Mouse (Mus musculus) embryonic facial prominence, embryonic 10.5 days (tissue): ENCODE data around the gene Actrt2. TPM values are rescaled to one million over a fixed set of nuclear protein-coding genes. Genes with fewer than 3 reads are reported as not detected.

Experiments
- DNase-seq: peaks from one replicate; pipeline ENCODE4 v3.0.0-alpha.2; 2017; ENCODE audit warnings: low spot score
- H3K27ac ChIP-seq: fragments of 300-500 bp; sonication (generic); replicated peaks from 2 replicates; pipeline ENCODE4 v1.5.1; 2016; ENCODE audit warnings: mild to moderate bottlenecking
- H3K27me3 ChIP-seq: fragments of 300-500 bp; sonication (generic); replicated peaks from 2 replicates; pipeline ENCODE4 v1.6.1; 2016; ENCODE audit warnings: low read depth, mild to moderate bottlenecking; ENCODE audit not compliant: poor library complexity, severe bottlenecking
- H3K36me3 ChIP-seq: fragments of 300-500 bp; sonication (generic); replicated peaks from 2 replicates; pipeline ENCODE4 v1.6.1; 2016; ENCODE audit warnings: mild to moderate bottlenecking, moderate library complexity
- H3K4me1 ChIP-seq: fragments of 300-500 bp; sonication (generic); 2 replicates; pipeline ENCODE4 v1.6.1; 2016
- H3K4me3 ChIP-seq: fragments of 300-500 bp; sonication (generic); 2 replicates; pipeline ENCODE4 v1.5.1; 2016; ENCODE audit warnings: mild to moderate bottlenecking, moderate library complexity
- H3K9me3 ChIP-seq: fragments of 300-500 bp; sonication (generic); 2 replicates; pipeline ENCODE4 v1.6.1; 2016; ENCODE audit warnings: mild to moderate bottlenecking
- WGBS: fragments of 180-500 bp; shearing (Covaris S2); methylation state at CpG from one replicate; pipeline ENCODE4 v1.1.7; 2016; 5-methylcytosine and 5-hydroxymethylcytosine counted together
- polyA plus RNA-seq: library from polyadenylated mRNA; unstranded; fragments of >200 nt; fragmentation: Nextera tagmentation; extraction: Ambion mirVana; gene quantifications from 2 replicates; pipeline ENCODE4 v1.2.1, GENCODE M21; 2016

Actrt2 gene
- polyA plus RNA-seq, 1 experiment from 2014 or later: not detected

GRCm38 (mm10) chr4:154674966-154675365 is 7.3 kb upstream of the Actrt2 start:
- H3K27ac ChIP-seq: no peak overlapping the region
- peaks cover 31% of the 10 kb centered on the region for H3K4me1 ChIP-seq

DNA sequence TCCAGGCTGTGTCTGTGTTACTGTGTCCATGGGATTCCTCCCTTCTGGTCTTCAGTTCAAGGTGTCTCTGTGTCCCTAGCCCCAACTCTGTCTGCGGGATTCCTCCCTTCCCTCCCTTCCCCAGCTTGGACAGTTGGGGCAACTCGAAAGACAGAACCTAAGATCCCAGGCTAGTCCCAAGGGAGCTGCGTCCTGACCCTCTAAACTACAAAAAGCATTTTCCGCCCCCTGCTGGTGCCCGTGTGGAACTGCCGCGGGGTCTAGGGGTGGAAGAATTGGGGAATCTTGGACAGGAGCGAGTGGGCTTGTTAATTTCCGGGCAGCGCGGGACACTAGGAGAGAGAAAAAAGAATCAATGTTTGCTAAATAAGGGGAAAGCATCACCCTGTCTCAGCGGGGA is 6.9 kb upstream of the Actrt2 start:
- no peak overlapping the region for H3K27ac ChIP-seq
- peaks cover 31% of the 10 kb centered on the region for H3K4me1 ChIP-seq
- peak; percentile 82 for DNase-seq
- H3K4me3 ChIP-seq: peak overlapping the region; percentile 6; the same call in 1 of the 2 replicates
- H3K27me3 ChIP-seq: peaks cover 76% of the 10 kb centered on the region
- H3K36me3 ChIP-seq: no peaks in the 10 kb centered on the region
- no peaks in the 10 kb centered on the region for H3K9me3 ChIP-seq
- WGBS: under 1% methylated on average over 12 of the region's 12 CpGs

More at GRCm38 (mm10) chr4:154674966-154675365, 7.3 kb upstream of the Actrt2 start:
- peaks cover 73% of the 10 kb centered on the region for H3K27me3 ChIP-seq
- WGBS: 44% methylated on average over 15 of the region's 15 CpGs
- H3K9me3 ChIP-seq: no peaks in the 10 kb centered on the region
- peak overlapping the region; percentile 6; the same call in 1 of the 2 replicates for H3K4me3 ChIP-seq
- no peaks in the 10 kb centered on the region for H3K36me3 ChIP-seq
- no peak for DNase-seq

- 66% methylated on average over 4 of the region's 4 CpGs for WGBS
- no peak for DNase-seq
- Histone ChIP-seq H3K4me3 (no peak overlapping the region), H3K9me3 (no peaks in the 10 kb centered on the region), H3K36me3 (no peaks in the 10 kb centered on the region), H3K27ac (no peak overlapping the region), H3K4me1 (peaks cover 31% of the 10 kb centered on the region), H3K27me3 (peaks cover 76% of the 10 kb centered on the region)
Observed at GRCm38 (mm10) chr4:154673986-154674385, 6.3 kb upstream of the Actrt2 start.

DNA sequence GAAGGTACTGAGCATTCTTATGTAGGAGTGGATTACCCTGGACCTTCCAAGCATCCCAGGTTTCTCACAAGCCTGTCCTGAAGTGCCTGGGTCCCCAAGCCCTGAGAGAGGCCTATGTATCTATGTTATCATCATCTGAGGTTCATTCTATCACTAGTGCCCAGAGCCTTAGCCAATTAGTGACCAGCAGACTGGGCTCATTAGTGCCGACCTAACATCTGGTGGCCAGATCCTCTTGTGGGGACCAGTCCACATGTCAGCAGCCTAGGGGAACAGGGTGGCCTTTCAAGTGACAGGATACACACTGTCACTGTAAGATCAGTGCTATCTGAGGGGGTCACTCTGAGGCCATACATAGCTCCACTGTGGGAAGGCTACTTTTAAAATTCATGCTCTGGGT is 4.4 kb upstream of the Actrt2 start:
- WGBS: 33% methylated on average over 1 of the region's 1 CpGs
- Histone ChIP-seq H3K4me3 (no peak overlapping the region), H3K36me3 (no peaks in the 10 kb centered on the region), H3K9me3 (no peaks in the 10 kb centered on the region), H3K27me3 (peaks cover 69% of the 10 kb centered on the region), H3K4me1 (peaks cover 31% of the 10 kb centered on the region), H3K27ac (no peak overlapping the region)
- DNase-seq: no peak

DNA sequence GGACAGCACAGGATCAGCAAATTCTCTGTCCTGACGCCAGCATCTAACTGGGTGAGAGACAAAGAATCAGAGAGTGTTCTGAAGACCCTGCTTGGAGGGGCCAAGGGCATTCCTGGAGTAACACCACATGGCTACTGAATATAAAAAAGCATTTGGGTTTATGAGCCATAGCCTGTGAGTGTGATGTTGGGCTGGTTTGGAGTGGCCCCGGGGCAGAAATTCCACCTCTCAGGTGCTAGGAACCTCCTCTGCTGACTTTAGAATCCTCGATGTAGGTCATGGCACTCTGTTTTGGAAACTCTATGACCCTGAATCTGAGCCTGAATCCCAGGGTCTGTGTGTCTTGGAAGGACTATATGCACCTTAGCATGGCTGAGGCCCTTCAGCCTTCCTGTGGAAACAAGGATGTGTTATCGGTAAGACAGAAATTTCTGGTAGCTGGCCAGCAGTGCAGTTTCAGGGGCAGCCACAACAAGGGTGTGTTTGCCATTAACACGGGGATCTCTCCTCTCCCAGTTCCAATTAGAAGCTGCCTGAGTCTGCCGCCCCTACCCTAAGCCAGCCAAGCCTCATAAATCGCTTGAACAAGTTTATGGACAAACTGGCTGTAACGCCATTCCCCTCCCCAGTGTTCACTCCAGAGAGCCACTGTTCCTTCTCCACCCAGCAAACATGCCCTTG is 3.7 kb upstream of the Actrt2 start:
- 66% methylated on average over 8 of the region's 8 CpGs for WGBS
- Histone ChIP-seq H3K27ac (peak overlapping the region; percentile 24; the same call in 1 of the 2 replicates), H3K27me3 (peaks cover 71% of the 10 kb centered on the region), H3K9me3 (no peaks in the 10 kb centered on the region), H3K4me1 (peaks cover 31% of the 10 kb centered on the region), H3K4me3 (no peak overlapping the region), H3K36me3 (no peaks in the 10 kb centered on the region)
- no peak for DNase-seq

DNA sequence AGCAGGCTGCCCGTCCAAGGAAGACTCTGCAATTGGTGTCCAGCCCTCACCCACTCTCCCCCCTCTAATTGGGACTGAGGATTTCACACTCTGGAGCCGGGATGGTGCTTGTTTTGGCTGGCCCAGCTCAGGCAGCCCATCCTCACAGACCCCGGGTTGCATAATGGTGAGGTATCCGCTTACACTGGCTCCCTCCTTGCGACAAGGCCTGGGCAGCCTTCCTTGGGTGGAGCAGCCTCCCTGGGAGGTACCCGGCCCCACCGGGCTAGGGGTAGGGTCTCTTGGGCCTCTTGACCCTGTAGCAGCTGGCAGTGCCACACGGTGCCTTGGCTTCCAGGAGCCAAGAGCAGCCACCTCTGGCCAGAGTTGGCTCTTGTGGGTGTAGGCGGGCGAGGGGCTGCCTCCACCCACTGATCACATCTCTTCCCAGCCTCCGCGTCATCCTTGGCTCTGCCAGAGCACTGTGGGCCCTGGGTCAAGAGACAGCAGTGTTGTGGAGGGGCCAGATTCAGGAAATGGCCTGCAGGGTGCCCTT is 4.9 kb downstream of the Actrt2 start:
- no peak for DNase-seq
- peaks cover 51% of the 10 kb centered on the region for H3K4me1 ChIP-seq
- H3K27ac ChIP-seq: peak overlapping the region; percentile 55; the same call in 1 of the 2 replicates
- H3K4me3 ChIP-seq: no peak overlapping the region
- H3K36me3 ChIP-seq: no peaks in the 10 kb centered on the region
- H3K27me3 ChIP-seq: peaks cover 56% of the 10 kb centered on the region
- WGBS: 58% methylated on average over 12 of the region's 12 CpGs
- H3K9me3 ChIP-seq: no peaks in the 10 kb centered on the region

- DNase-seq: no peak
- Histone ChIP-seq H3K27me3 (peaks cover 53% of the 10 kb centered on the region), H3K36me3 (no peaks in the 10 kb centered on the region), H3K27ac (no peak overlapping the region; the same call in 1 of the 2 replicates), H3K9me3 (no peaks in the 10 kb centered on the region), H3K4me3 (no peak overlapping the region), H3K4me1 (peaks cover 61% of the 10 kb centered on the region)
- WGBS: 49% methylated on average over 6 of the region's 6 CpGs
Observed at GRCm38 (mm10) chr4:154661256-154661655, 6.4 kb downstream of the Actrt2 start.

GRCm38 (mm10) chr4:154660025-154660424 is 7.6 kb downstream of the Actrt2 start:
- no peaks in the 10 kb centered on the region for H3K9me3 ChIP-seq
- no peak overlapping the region for H3K27ac ChIP-seq
- DNase-seq: no peak
- H3K27me3 ChIP-seq: peaks cover 52% of the 10 kb centered on the region
- H3K4me3 ChIP-seq: no peak overlapping the region
- H3K36me3 ChIP-seq: no peaks in the 10 kb centered on the region
- H3K4me1 ChIP-seq: peaks cover 63% of the 10 kb centered on the region

DNA sequence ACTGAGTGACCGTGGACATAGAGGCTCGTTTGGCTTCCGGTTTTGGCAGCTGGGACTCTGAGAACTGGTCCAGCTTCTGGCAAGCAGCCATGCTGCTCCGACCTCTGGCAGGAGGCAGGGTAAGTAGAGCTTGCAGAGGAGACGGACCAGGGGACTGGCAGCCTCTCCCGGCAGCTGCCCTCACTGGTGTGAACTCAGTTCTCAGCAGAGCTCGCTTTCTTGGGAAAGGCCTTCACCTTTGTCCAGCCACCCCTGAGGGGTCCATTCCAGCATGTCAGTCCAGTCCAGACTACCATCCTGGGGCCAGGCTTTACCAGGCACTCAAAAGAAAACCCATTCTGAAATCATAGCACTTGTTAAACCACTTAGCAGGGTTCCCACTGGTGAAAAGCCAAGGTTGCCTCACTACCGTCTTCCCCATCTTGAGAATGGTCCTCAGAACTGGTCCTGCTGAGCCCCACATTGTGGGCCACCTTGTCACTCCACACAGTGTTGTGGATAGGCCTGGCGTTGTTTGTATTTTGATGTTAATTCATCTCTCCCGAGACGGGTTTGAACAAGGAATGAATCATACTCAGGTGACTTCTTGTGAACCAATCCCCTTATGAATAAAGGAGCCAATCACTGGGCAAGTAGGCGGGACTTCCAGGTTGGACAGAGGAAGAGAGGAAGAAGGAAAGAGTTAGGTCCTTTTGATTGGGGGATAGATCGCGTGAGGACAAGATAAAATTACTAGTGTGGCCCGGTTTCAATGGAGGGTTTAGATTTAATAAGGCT is 12.3 kb downstream of the Actrt2 start:
- WGBS: 87% methylated on average over 15 of the region's 15 CpGs
- no peak overlapping the region for H3K4me3 ChIP-seq
- peaks cover 53% of the 10 kb centered on the region for H3K27me3 ChIP-seq
- no peaks in the 10 kb centered on the region for H3K9me3 ChIP-seq
- no peak overlapping the region for H3K27ac ChIP-seq
- peaks cover 41% of the 10 kb centered on the region for H3K4me1 ChIP-seq
- H3K36me3 ChIP-seq: no peaks in the 10 kb centered on the region
- DNase-seq: no peak

DNA sequence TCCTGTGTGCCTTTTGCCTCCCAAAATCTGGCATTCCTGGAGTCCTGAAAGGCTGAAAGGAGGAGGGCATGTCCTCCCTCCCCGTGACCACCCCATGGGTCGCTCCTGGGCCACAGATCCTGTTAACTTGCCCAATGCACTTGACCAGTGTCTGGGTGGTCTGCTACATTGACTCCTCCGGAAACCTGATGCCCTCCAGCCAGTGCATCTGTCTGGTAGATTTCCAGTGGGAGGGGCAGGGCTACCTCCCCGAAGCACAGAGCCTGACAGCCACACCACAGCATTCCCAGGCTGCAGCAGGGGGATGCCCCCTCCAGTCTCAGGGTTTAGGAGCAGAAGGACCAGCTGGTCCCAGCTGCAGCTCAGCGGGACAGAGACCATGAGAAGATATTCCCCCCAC is 15.2 kb downstream of the Actrt2 start:
- Histone ChIP-seq H3K9me3 (peaks cover under 1% of the 10 kb centered on the region; the same call in 1 of the 2 replicates), H3K27me3 (peaks cover 67% of the 10 kb centered on the region), H3K36me3 (no peaks in the 10 kb centered on the region), H3K4me1 (peaks cover 26% of the 10 kb centered on the region), H3K4me3 (0 out of 2 replicates have a peak overlapping the region, but pooled peaks have one; percentile 25), H3K27ac (peak overlapping the region; percentile 19)
- 17% methylated on average over 5 of the region's 5 CpGs for WGBS
- peak; percentile 65 for DNase-seq

DNA sequence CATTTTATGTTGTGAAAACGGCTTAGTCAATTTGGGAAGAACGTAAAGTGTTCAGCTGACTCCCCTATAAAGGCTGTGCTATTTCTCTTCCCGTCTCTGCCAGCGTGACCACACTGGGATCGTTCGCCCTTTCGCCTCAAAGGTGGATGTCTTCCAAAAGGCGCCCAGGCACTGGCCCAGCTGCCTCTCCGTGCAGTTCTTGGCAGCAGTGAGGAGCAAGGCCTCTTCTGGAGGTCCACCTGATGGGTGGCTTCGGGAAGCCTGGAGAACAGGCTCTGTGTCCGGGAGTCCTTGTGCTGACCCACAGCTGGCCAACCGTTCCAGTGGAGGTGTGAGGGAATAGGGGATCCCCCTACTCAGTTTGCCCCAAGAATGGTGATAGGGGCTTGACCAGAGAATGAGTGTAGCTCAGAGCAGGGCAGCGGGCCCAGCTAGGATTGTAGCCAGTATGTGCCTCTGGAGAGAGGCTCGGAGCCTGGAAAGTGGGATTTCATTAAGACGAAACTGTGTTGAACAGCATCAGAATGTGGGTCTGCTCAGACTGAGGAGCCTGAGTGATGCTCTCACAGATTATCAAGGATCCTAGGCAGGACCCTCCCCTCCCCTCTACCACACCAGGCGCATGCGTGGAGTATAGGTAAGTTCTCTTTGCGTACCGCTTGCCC is 18.5 kb downstream of the Actrt2 start:
- DNase-seq: no peak
- Histone ChIP-seq H3K4me1 (peaks cover 16% of the 10 kb centered on the region), H3K9me3 (peaks cover 17% of the 10 kb centered on the region), H3K27ac (no peak overlapping the region), H3K36me3 (no peaks in the 10 kb centered on the region), H3K4me3 (no peak overlapping the region), H3K27me3 (peaks cover 73% of the 10 kb centered on the region)
- WGBS: 82% methylated on average over 19 of the region's 19 CpGs

GRCm38 (mm10) chr4:154642496-154642895 is 25.2 kb downstream of the Actrt2 start:
- Histone ChIP-seq H3K4me3 (no peak overlapping the region), H3K27ac (no peak overlapping the region), H3K4me1 (peaks cover 67% of the 10 kb centered on the region), H3K36me3 (no peaks in the 10 kb centered on the region), H3K27me3 (peaks cover 94% of the 10 kb centered on the region), H3K9me3 (peaks cover 17% of the 10 kb centered on the region)
- 4% methylated on average over 6 of the region's 6 CpGs for WGBS
- DNase-seq: peak; percentile 35
